Mouse (Mus musculus) G1E (cell line): Measurements from ENCODE around the gene Dusp15. TPM values are rescaled to one million over a fixed set of nuclear protein-coding genes. Genes with fewer than 3 reads are reported as not detected.

Experiments
- ATAC-seq: 2 replicates; pipeline ENCODE4 v1.8.0; 2016; ENCODE audit warnings: mild to moderate bottlenecking; ENCODE audit not compliant: insufficient number of reproducible peaks, poor library complexity, low FRiP score, severe bottlenecking; ENCODE audit errors: extremely low read depth
- DNase-seq: peaks from one replicate; pipeline ENCODE4 v3.0.0; 2012; ENCODE audit warnings: low spot score
- H3K27me3 ChIP-seq: 2 replicates; pipeline ENCODE4 v1.6.1; 2012; ENCODE audit warnings: mild to moderate bottlenecking, low read length, inconsistent platforms; ENCODE audit not compliant: insufficient read depth
- H3K36me3 ChIP-seq: replicated peaks from 2 replicates; pipeline ENCODE3; 2012; ENCODE audit warnings: mild to moderate bottlenecking, inconsistent platforms
- H3K4me1 ChIP-seq: 2 replicates; pipeline ENCODE4 v1.6.1; 2012; ENCODE audit warnings: low read depth, low read length, inconsistent platforms, mixed read lengths; ENCODE audit not compliant: insufficient read depth
- H3K4me3 ChIP-seq: 2 replicates; pipeline ENCODE4 v1.5.1; 2012; ENCODE audit warnings: low read depth, mild to moderate bottlenecking, inconsistent platforms, low read length, moderate library complexity, mixed read lengths
- H3K9me3 ChIP-seq: replicated peaks from 2 replicates; pipeline ENCODE4 v1.6.1; 2012; ENCODE audit warnings: inconsistent platforms
- CTCF ChIP-seq: IDR thresholded peaks from 2 replicates; pipeline ENCODE4 v1.5.1; 2012; ENCODE audit warnings: low read depth, low read length, inconsistent platforms, mixed read lengths
- GATA1 ChIP-seq: IDR thresholded peaks from 2 replicates; pipeline ENCODE4 v1.6.1; 2012; ENCODE audit warnings: borderline replicate concordance, low read length, inconsistent platforms, mixed read lengths
- GATA2 ChIP-seq: IDR thresholded peaks from 2 replicates; pipeline ENCODE4 v1.6.1; 2012; ENCODE audit warnings: low read depth, low read length, inconsistent platforms, borderline replicate concordance
- POLR2AphosphoS5 ChIP-seq: IDR thresholded peaks from 2 replicates; pipeline ENCODE4 v1.6.1; 2012; ENCODE audit warnings: low read depth, low read length, inconsistent platforms; ENCODE audit not compliant: insufficient replicate concordance
- TAL1 ChIP-seq: conservative IDR thresholded peaks from 2 replicates; pipeline ENCODE4 v1.6.1; 2012; ENCODE audit warnings: low read depth, low read length, inconsistent platforms, mixed read lengths
- polyA plus RNA-seq: library from polyadenylated mRNA; stranded (reverse); fragments of >175 nt; gene quantifications from 2 replicates; pipeline ENCODE4 v1.2.3, GENCODE M21; 2012
- total RNA-seq, 2 experiments: library from RNA; stranded (forward) in 1 of 2; stranded (reverse) in 1 of 2; fragments of 200-1000 nt in 1 of 2; fragments of >200 nt in 1 of 2; fragmentation: Nextera tagmentation in 1 of 2; gene quantifications; 2 replicates each; pipeline ENCODE4 v1.2.3; 2014 to 2017

Gene Dusp15
- total and polyA plus RNA-seq, 3 experiments: 0.11 TPM; not detected in 2

DNA sequence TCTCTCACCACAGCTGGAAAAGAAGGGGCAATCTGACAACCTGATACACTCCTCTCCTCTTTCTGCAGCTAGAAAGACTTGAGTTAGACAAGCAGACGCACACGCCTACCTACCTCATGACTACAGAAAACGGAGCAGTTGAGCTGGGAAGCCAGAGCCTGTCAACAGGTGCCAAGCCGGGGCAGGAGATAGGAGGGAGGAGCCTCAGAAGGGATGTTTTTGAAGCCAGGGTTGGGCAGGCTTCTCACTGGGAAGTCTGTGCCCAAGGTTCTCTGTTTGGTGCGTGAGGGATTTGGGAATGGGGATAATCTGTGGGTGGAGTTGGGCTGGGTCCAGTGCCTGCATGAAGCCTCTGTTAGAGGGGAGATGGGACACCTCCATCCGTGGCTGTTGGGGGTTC, 40.1 kb downstream of the Dusp15 start:
- H3K36me3 ChIP-seq: no peaks in the 10 kb centered on the region
- ATAC-seq: no peak
- peaks cover 54% of the 10 kb centered on the region for H3K27me3 ChIP-seq
- no peak overlapping the region for H3K4me3 ChIP-seq
- H3K9me3 ChIP-seq: no peaks in the 10 kb centered on the region
- TF ChIP-seq TAL1 (no peak), CTCF (no peak), GATA1 (no peak), POLR2AphosphoS5 (no peak), GATA2 (no peak)
- H3K4me1 ChIP-seq: peaks cover 8% of the 10 kb centered on the region
- no peak for DNase-seq

DNA sequence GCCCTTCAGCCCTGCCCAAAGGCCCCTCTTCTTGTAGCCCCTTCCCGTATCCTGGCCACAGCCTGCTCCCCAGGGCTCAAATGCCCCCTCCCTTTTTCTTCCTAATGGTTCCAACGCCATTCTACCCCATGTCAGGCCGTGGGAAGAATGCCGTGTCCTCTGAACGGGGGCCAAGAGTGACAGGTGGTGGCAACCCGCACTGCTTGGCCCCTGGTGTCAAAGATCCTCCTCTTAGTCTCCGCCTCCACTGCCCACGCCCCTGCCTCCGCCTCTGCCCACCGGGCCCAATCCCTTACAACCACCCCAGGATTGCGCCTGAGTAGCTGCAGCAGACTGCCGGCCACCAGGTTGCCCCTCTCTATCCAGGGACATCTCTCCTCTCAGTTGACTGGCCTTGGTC, 40.5 kb downstream of the Dusp15 start, which contains the start of gene Mylk2:
TSS of gene Mylk2 (plus strand) at position 322 of the 400 bp plus-strand sequence.
- Histone ChIP-seq H3K27me3 (peaks cover 55% of the 10 kb centered on the region), H3K4me3 (no peak within 1 kb of the TSS), H3K9me3 (no peaks in the 10 kb centered on the region), H3K36me3 (no peaks in the 10 kb centered on the region), H3K4me1 (peaks cover 8% of the 10 kb centered on the region)
- DNase-seq (no peak), ATAC-seq (no peak)
- TF ChIP-seq CTCF: no peak
- no peak for TF ChIP-seq POLR2AphosphoS5
- no peak for TF ChIP-seq GATA2
- no peak for TF ChIP-seq GATA1
- no peak for TF ChIP-seq TAL1

DNA sequence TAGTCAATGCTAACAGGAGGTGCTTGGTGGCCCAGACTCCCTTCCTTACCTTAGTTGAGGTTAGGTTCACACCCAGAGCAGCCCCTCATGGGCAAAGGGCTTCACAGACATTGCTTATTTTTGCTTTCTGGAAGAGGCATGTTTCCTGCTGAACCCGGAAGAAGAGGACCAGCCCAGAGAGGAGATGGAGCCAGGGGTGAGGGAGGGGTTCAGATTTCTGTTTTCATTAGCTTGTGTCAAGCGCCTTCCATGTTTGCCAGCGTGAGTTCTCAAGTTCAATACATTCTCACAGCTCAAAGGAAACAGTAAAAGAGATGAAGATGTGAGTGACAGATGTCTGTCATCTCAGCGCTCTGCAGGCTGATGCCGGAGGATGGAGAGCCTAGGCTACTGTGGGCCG, 41.6 kb downstream of the Dusp15 start:
- Histone ChIP-seq H3K36me3 (no peaks in the 10 kb centered on the region), H3K27me3 (peaks cover 58% of the 10 kb centered on the region), H3K4me3 (no peak overlapping the region), H3K9me3 (no peaks in the 10 kb centered on the region), H3K4me1 (peaks cover 8% of the 10 kb centered on the region)
- TF ChIP-seq GATA1: no peak
- no peak for TF ChIP-seq CTCF
- TF ChIP-seq GATA2: no peak
- TF ChIP-seq POLR2AphosphoS5: no peak
- no peak for TF ChIP-seq TAL1
- ATAC-seq: no peak
- DNase-seq: no peak

DNA sequence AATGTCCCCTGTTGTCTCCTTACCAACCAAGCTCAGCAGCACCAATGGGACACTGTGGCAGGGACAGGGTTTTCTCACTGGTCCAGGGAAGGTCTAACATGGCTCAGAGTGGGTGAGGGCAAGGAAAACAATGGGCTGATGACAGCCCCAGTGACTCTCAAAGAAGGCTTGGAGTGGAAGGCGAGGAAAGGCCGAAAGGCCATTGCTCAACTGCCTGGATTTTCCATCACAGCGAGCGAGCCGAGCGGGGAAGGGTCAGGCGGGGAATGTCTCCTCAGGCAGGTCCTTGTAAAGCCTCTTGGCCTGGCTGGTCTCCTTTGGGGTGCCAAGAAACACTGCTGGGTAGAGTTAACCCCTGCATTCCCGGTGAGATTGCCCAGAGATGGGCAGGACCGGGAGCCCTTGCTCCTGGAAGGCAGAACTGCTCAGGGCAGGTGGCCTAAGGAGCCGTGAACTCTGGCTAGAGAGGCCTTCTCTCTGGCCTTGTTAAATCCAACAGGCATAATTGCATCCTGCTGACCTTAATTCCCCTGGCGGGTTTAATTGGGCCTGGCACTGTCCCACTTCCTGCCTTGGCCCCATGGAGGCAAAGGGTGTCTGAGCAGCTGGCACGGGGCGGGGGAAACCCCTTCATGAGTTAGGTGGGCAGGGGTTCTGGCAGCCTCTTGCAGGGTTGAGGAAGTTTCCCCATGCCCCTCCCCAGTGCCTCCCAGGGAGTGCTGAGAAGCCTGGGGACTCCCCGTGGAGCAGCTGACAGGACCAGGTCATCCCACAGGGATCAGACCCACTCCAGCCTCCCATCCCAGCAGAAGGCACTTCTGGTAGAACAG, 44.2 kb downstream of the Dusp15 start:
- H3K4me3 ChIP-seq: no peak overlapping the region
- H3K36me3 ChIP-seq: no peaks in the 10 kb centered on the region
- H3K9me3 ChIP-seq: no peaks in the 10 kb centered on the region
- H3K4me1 ChIP-seq: no peaks in the 10 kb centered on the region; the same call in 1 of the 2 replicates
- TF ChIP-seq TAL1 (no peak), GATA2 (no peak), CTCF (no peak), POLR2AphosphoS5 (no peak), GATA1 (no peak)
- H3K27me3 ChIP-seq: peaks cover 62% of the 10 kb centered on the region
- DNase-seq (no peak), ATAC-seq (no peak)

DNA sequence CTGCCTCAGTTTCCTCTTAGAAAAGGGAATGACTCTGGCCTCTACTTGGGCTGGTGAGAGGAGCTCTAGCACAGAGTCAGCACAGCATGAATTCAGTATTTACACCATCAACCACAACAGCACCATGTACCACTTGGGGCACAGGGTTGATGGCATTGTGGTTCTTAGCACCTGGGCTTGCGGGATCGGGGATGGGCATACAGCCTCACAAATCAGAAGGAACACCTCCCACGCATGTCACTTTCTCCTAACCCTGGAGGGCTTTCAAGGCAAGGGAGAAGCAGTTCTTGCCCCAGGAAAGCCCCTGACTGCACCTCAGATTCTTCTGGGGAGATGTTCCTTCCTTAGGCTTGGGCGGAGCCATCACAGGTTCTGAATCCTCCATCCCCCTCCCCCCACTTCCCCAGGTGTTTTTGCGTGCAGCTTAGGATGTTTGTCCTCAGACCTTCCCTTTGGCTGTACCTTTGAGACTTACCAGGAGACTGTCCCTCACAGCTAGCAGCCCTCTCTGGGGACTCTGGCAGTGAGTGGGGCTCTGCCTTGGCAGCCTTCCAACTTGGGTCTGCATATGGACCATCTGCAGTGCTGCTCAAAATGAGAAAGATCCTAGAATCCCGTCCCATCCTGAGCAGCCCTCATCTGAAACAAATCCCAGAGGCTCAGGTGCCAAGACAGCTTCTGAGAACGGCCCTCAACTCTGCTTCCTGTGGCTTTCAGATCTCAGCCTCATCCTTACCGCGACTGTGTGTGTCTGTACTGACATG, 45.0 kb downstream of the Dusp15 start:
- peaks cover under 1% of the 10 kb centered on the region for H3K4me1 ChIP-seq
- no peak for DNase-seq
- no peaks in the 10 kb centered on the region for H3K36me3 ChIP-seq
- H3K9me3 ChIP-seq: no peaks in the 10 kb centered on the region
- no peak overlapping the region for H3K4me3 ChIP-seq
- TF ChIP-seq GATA1 (no peak), POLR2AphosphoS5 (no peak), CTCF (no peak), GATA2 (no peak), TAL1 (no peak)
- ATAC-seq: no peak
- H3K27me3 ChIP-seq: peaks cover 60% of the 10 kb centered on the region
